Mouse (Mus musculus): ENCODE results near the gene Gamt.

Gene Gamt

GRCm38 (mm10) chr10:80260642-80261584 is at the start of gene Gamt, which contains the start of gene Dazap1:
Gamt (minus strand) TSS chr10:80261012.
Dazap1 (plus strand) TSS chr10:80261486.
- peak; percentile 83 for DNase-seq (ENCODE audit: low read depth, low spot score)

GRCm38 (mm10) chr10:80304862-80305261 is 44.0 kb upstream of the Gamt start:
- no peak for DNase-seq (ENCODE audit: low read depth, low spot score)

- no peak for DNase-seq (ENCODE audit: low read depth, low spot score)
Measured at GRCm38 (mm10) chr10:80304458-80304857, 43.6 kb upstream of the Gamt start.

GRCm38 (mm10) chr10:80302471-80302881 is 41.7 kb upstream of the Gamt start:
- no peak for DNase-seq (ENCODE audit: low read depth, low spot score)

GRCm38 (mm10) chr10:80302082-80302355 is 41.2 kb upstream of the Gamt start:
- no peak for DNase-seq (ENCODE audit: low read depth, low spot score)

DNA sequence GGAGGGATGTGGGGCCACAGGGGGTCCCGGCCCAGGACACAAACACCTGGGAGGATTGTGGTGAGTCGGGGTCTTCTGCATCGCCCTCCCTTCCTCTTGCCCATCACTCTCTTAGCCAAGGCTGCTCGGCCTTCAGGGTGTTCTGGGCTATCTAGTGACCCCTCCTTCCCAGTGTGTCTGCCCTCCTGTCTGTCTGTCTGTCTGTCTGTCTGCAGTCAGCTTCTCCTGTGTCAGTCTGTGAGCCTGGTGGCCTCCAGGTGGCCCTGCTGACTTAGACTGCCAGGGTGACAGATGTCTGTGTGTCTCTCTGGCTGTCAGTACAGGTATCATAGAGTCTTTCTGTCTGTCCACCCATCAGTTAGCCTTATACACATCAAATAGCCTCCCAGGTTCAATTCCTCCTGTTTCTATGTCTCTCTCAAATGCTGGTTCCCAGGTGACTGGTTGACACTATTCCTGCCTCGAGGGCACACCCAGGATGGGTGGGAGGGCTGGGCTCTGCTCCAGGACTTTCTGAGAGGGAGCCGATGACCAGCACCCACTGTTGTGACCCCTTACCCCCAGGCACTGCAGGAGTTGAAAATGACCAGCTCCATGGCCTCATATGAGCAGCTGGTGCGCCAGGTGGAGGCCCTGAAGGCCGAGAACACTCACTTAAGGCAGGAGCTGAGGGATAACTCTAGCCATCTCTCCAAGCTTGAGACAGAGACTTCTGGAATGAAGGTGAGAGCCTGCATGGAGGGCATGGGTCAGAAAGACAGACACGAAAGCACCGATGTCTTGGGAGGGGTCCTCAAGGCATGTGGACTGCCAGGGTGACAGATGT is 40.7 kb upstream of the Gamt start:
- no peak for DNase-seq (ENCODE audit: low read depth, low spot score)

DNA sequence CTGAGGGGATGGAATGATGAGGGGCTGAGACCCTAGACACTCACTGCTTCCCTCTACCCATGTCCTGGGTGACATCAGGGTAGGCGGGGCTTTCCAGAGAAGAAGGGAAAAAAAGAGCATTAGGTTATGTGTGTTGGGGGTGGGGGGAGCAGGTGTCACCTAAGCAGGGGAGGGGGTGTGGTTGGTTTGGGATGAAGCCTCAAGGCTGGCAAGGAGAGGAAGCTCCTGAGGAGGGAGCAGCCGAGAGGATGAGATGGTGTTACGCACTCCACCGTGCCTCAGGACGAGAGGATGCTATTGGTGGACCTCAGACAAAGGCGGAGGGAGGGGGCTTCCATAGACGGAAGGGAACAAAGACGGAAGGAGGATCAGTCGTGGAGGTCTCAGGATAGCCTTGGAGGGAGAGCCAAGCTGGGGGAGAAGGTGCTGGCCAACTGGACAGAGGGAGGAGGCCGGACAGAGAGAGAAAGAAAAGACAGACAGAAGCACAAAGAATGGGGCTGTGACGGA is 39.9 kb upstream of the Gamt start:
- peak; percentile 87 for DNase-seq (ENCODE audit: low read depth, low spot score)

DNA sequence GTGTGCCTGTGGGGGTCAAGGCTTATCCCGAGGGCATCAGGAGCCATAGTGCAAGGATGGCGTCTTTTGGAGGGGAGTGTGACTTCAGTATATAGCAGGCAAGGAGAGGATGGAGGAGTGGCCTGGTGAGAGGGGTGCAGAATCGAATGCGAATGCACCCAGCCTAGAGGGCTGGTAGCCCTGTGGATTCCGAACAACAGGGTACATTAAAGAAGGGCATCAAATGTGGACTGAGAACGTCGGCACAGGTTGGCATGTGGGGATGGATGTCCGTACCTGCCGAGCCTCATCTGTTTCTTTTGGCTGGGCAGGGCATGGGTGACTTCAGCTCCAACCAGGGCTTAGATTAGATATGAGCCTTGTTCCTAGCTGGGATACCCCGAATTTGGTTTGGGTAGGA is 39.0 kb upstream of the Gamt start:
- DNase-seq (ENCODE audit: low read depth, low spot score) = no peak

DNA sequence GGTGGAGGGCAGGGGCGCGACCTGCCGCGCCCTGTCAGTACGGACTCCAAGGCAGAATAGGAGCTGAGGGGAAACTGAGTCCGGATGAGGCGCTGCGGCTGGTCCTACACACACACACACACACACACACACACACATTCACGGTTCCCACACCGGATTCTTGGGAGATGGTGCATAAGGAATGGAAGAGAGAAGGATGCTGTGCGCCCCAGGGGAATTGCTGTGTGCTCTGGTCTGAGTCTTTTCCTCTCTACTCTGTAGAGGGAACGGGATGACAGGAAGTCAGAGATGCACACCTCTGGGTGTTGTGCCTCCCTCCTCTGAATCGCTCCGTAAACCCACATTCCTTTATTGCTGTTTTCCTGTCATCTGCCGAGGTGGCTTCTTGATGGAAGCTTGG is 38.5 kb upstream of the Gamt start:
- no peak for DNase-seq (ENCODE audit: low read depth, low spot score)

DNA sequence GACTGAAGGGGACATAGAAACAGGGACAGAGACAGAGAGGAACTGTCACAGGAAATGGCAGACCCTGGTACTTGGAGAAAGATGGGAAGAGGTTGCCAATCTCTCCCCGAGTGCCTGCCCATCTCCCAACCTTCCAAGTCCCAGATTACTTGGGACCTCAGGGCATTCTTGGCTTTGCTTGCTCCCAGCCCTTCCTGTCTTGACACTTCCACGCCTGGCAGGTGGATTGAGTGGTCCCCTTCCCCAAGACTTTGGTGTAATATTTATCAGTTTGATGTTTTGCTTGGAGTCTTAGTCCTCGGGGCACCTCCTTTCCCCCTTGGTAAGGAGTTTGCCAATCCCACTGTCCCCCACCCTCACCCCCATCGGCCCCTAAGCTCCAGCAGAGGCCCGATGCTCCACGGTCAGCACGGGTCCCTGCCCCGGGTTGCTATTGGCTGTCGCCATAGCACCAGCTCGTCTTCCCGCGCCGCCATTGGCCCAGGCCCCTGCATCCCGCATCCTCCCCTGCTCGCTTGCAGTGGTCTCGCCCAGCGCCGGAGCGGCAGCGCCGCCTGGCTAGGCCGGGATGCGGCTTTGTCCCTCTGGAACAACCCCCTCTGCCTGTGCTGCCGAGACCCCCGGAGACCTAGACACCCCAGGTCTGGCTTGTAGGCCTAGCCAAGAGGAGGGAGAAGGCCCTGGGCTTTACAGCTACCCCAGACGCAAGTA is 37.9 kb upstream of the Gamt start:
- DNase-seq (ENCODE audit: low read depth, low spot score) = peak; percentile 87

DNA sequence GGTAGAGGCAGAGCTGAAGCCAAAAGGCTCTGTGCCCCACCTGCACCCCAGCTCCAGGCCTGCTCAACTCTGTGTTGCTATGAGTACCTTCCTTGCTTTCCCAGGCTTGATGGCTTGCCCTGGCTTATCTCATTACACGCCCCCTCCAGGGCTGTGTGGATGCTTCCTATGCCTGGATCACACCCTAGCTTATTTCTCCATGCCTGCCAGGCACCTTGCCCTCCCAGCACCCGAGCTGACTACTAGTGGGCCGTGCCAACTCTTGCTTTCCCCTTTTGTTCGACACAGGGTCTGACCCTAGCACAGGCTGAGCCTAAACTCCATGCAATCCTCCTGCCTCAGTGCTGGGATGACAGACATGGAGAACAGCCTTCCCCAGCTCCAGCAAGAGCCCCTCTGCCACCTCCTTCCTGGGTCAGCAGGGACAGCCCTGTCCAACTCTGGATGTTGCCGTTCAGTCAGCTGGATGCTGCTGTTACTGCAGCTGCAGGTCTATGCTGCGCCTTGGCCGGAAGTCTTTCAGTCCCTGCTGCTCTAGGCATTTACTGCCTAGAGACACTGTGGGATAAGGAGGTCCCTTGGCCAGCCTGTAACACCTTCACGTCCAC is 36.8 kb upstream of the Gamt start:
- no peak for DNase-seq (ENCODE audit: low read depth, low spot score)

GRCm38 (mm10) chr10:80296824-80297223 is 36.0 kb upstream of the Gamt start:
- DNase-seq (ENCODE audit: low read depth, low spot score) = no peak

DNA sequence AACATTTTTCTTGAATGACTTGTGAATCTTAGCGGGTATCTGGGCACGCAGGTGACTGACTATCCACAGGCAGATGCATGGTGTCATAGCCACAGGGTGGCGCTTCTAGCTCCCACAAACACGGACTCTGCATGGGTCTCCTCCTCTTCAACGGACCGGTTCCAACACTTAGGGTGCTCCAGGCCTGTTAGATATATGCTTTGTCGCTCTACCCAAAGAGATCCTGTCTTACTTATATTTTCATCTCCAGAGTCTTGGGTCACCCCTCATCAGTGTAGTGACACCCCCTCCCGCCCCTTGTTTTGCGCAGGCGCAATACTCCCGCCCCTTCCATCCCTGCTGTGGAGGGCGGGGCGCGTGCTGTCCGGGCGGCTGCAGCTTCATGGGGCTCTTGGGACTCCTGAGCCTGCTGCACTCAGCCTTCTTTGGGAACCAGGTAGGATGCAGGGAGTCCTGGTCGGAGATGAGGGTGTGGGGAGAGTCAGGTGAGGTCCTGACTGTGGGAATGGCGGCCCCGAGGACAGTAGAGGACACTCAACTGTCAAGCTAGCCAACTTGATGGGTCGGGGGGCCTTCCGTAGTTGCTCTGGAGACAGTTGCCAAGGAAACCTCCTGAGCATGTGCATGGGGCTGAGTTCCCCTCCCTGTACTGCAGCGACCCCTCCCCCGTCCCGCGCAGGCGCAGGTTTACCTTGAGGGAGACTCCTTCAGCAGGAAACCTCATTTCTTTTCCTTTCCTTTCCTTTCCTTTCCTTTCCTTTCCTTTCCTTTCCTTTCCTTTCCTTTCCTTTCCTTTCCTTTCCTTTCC is 35.0 kb upstream of the Gamt start, which contains the start of gene Apc2:
Apc2 (plus strand) TSS at position 360 of the 808 bp plus-strand sequence.
- DNase-seq (ENCODE audit: low read depth, low spot score) = peak; percentile 85

- no peak for DNase-seq (ENCODE audit: low read depth, low spot score)
Measured at GRCm38 (mm10) chr10:80294788-80295303, 34.0 kb upstream of the Gamt start.

DNA sequence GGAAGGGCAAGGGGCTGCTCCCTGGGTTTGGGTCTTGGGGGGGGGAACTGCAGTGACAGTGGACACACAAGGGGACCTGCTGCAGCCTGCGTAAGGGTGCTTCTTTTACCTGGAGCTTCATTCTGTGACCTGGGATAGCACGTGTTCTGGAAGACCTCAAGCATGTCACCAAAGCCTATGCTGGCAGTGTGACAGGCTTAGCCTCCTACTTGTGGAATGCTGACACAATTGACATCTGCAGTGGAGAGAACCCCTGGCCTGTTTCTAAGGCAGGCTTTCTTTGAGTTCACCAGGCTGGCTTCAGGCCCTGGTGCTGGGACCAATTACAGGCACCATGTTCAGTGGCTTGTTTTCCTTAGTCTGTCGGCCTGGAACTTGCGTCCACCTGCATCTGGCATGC is 33.5 kb upstream of the Gamt start:
- no peak for DNase-seq (ENCODE audit: low read depth, low spot score)

GRCm38 (mm10) chr10:80293325-80293724 is 32.5 kb upstream of the Gamt start:
- DNase-seq (ENCODE audit: low read depth, low spot score) = no peak

- DNase-seq (ENCODE audit: low read depth, low spot score) = peak; percentile 90
Measured at GRCm38 (mm10) chr10:80292251-80293146, 31.7 kb upstream of the Gamt start, which contains the start of gene Rps15. Rps15 (plus strand) TSS chr10:80292453.

DNA sequence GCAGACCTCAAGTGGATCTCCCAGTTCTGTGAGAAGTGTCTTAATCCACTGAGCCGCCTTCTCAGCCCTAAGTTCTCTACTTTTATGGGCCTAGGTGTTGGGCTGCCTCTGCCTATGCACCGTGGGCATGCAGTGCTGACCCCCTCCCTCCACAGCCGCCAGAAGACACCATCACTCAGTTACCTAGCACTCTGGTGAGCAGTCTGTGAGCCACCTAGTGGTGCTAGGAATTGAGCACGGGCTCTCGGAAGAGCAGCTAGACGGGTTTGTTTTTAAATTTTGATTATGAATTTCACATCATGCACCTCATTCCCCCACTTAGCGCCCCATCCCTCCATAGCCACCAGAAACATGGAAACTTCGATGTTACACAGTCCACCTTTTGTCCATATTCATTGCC is 27.8 kb upstream of the Gamt start:
- no peak for DNase-seq (ENCODE audit: low read depth, low spot score)

GRCm38 (mm10) chr10:80288097-80288496 is 27.3 kb upstream of the Gamt start:
- DNase-seq (ENCODE audit: low read depth, low spot score) = no peak
